In the genomic region with DNA sequence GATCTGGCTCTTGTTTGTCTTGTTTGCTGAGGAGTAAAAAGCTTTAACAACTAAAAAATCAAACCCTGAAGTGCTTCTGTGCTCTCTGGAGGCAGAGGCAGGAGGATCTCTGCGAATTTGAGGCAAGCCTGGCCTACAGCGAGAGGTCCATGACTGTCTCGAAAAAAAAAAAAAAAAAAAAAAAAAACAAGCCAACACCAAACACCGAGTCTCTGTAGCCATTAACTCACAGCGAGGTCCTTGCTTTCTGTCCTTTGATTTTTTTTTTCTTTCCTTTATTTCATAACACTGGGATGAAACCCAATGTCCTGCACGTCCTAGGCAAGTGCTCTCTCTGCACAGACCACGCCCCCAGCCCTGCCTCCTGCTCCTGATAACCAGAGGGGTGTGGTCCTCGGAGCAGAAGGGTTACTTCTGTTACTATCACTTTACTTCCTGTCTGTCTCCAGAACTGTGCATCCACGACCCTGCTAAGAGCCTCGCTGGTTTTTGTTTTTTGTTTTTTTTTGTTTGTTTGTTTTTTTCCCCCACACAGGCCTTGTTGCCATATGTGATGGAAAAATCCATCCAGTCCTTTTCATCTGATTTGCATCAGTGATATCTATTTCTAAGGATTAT, we compare ENCODE assay signal across 9 mouse cellular contexts. TPM values are rescaled to one million over a fixed set of nuclear protein-coding genes. Genes with fewer than 3 reads are reported as not detected.
DNase-seq lines count a peak whose midpoint lies in the region; ATAC-seq and TF ChIP-seq lines count a peak whose summit lies in the region.
"Had no signal": no experiment of that assay in that cellular context is flagged by ENCODE, and none has a peak within 500 bp of the region (broad histone marks: within the 10 kb centered on the region; RNA-seq: fewer than 3 reads in every experiment).

No protein-coding gene starts in this region.

- intact Hi-C loops in left cerebral cortex, adult 2 months (cut with DNase I) = no loop called here

- ATAC-seq in kidney, embryonic 15.5 days (replicated peaks; ENCODE audit: low FRiP score) = no peak
- ATAC-seq in cerebellum, adult (ENCODE audit: insufficient number of reproducible peaks, low FRiP score, low TSS enrichment) = no peak
- ATAC-seq: Patski had no signal

- H3K4me3 ChIP-seq in kidney, embryonic 15.5 days (replicated peaks) = no peak overlapping the region
- peak overlapping the region; percentile 62 for H3K4me3 ChIP-seq in erythroblast, embryonic 14.5 days (replicated peaks)
- no peak overlapping the region for H3K4me3 ChIP-seq in left cerebral cortex, adult 2 months

- H3K4me1 ChIP-seq in kidney, embryonic 15.5 days = peaks cover 9% of the 10 kb centered on the region
- peaks cover 89% of the 10 kb centered on the region for H3K4me1 ChIP-seq in erythroblast, embryonic 14.5 days (ENCODE audit: control insufficient read depth)

- H3K9ac ChIP-seq in kidney, embryonic 15.5 days = no peak overlapping the region

- TF ChIP-seq CTCF in left cerebral cortex, adult 2 months (IDR thresholded peaks at IDR 0.05) = no peak

- DNase-seq in kidney, postnatal 14 days = peak; percentile 34
- DNase-seq in kidney, postnatal 25 days = peak; percentile 50 to 64
- DNase-seq in spleen, adult 12 weeks (ENCODE audit: low spot score) = peak; percentile 66
- no peak for DNase-seq in left cerebral cortex, adult 2 months (ENCODE audit: extremely low spot score in 1 of 2, low spot score in 2 of 2)
- DNase-seq in urinary bladder, postnatal 25 days (ENCODE audit: low spot score) = no peak

- H3K4me2 ChIP-seq in kidney, embryonic 15.5 days = no peak overlapping the region

- no peaks in the 10 kb centered on the region for H3K36me3 ChIP-seq in kidney, embryonic 15.5 days
- H3K36me3 ChIP-seq in erythroblast, embryonic 14.5 days (ENCODE audit: control insufficient read depth) = peaks cover 2% of the 10 kb centered on the region; the same call in 1 of the 2 replicates

- H3K27me3 ChIP-seq in kidney, embryonic 15.5 days = no peaks in the 10 kb centered on the region
- H3K27me3 ChIP-seq in erythroblast, embryonic 14.5 days (ENCODE audit: control insufficient read depth) = no peaks in the 10 kb centered on the region
- H3K27me3 ChIP-seq: Patski had no signal

- 74% methylated on average over 10 of the region's 10 CpGs for WGBS in kidney, embryonic 15.5 days

- no peak overlapping the region for H3K27ac ChIP-seq in kidney, embryonic 15.5 days
- H3K27ac ChIP-seq in left cerebral cortex, adult 2 months = no peak overlapping the region

- H3K9me3 ChIP-seq in kidney, embryonic 15.5 days (replicated peaks) = no peaks in the 10 kb centered on the region
- peaks cover 2% of the 10 kb centered on the region for H3K9me3 ChIP-seq in erythroblast, embryonic 14.5 days (ENCODE audit: control insufficient read depth, low read length)

RNA-seq across cellular contexts. Expression of gene Prdm10, which starts 28.0 kb away (rescaled TPM):
- polyA plus RNA-seq in kidney, embryonic 15.5 days (2015; fragmentation: Nextera tagmentation; extraction: Ambion mirVana) = 4.9 and 5.4 TPM in 2 replicates
- polyA plus RNA-seq in erythroblast, embryonic 14.5 days (2012) = 0.16 and 0.29 TPM in 2 replicates
- total RNA-seq in left cerebral cortex, adult 2 months (2021) = 10 to 100 TPM; 23.1 to 24.5 TPM

RNA-seq across cellular contexts. Expression of gene Aplp2, which starts 40.7 kb away (rescaled TPM):
- polyA plus RNA-seq in kidney, embryonic 15.5 days (2015; fragmentation: Nextera tagmentation; extraction: Ambion mirVana) = 325 and 336 TPM in 2 replicates
- 2.6 and 3.5 TPM in 2 replicates for polyA plus RNA-seq in erythroblast, embryonic 14.5 days (2012)
- total RNA-seq in left cerebral cortex, adult 2 months (2021) = 100 to 1,000 TPM; 568 to 604 TPM

Comparison
In these comparisons a context has a peak if more than half of its experiments do, and no peak if none do; other contexts are left out.
1. DNase-seq: peak in kidney, postnatal 14 days (single experiment), kidney, postnatal 25 days (2 of 2) and spleen, adult 12 weeks (single experiment); none in left cerebral cortex, adult 2 months (0 of 2) and urinary bladder, postnatal 25 days (single experiment).
2. RNA of gene Aplp2, which starts 40.7 kb away (polyA plus RNA-seq): 325 to 336 TPM in kidney, embryonic 15.5 days; 2.6 to 3.5 TPM in erythroblast, embryonic 14.5 days; every median in the first group is over 10 times any median in the second.